Mouse (Mus musculus) stomach, embryonic 15.5 days (tissue): Measurements from ENCODE around the gene Tbc1d4. TPM values are rescaled to one million over a fixed set of nuclear protein-coding genes. Genes with fewer than 3 reads are reported as not detected.

Experiments used
- ATAC-seq: fragments of 200-750 bp; cut with Nextera tagmentation; 2 replicates; pipeline ENCODE4 v1.8.0; 2017; ENCODE audit warnings: low read depth, moderate number of reproducible peaks, moderate TSS enrichment; ENCODE audit not compliant: insufficient read depth, low FRiP score
- H3K27ac ChIP-seq: fragments of 300-500 bp; sonication (generic); 2 replicates; pipeline ENCODE4 v1.5.1; 2015; ENCODE audit warnings: mild to moderate bottlenecking, inconsistent platforms
- H3K27me3 ChIP-seq: fragments of 300-500 bp; sonication (generic); replicated peaks from 2 replicates; pipeline ENCODE4 v1.6.1; 2015; ENCODE audit warnings: inconsistent platforms
- H3K36me3 ChIP-seq: fragments of 300-500 bp; sonication (generic); 2 replicates; pipeline ENCODE4 v1.6.1; 2015; ENCODE audit warnings: inconsistent platforms
- H3K4me1 ChIP-seq: fragments of 300-500 bp; sonication (generic); 2 replicates; pipeline ENCODE4 v1.6.1; 2015; ENCODE audit warnings: inconsistent platforms
- H3K4me2 ChIP-seq: fragments of 300-500 bp; sonication (generic); 2 replicates; pipeline ENCODE4 v1.6.1; 2015; ENCODE audit warnings: mild to moderate bottlenecking, inconsistent platforms
- H3K4me3 ChIP-seq: fragments of 300-500 bp; sonication (generic); replicated peaks from 2 replicates; pipeline ENCODE4 v1.5.1; 2015; ENCODE audit warnings: inconsistent platforms
- H3K9ac ChIP-seq: fragments of 300-500 bp; sonication (generic); 2 replicates; pipeline ENCODE4 v1.6.1; 2015; ENCODE audit warnings: inconsistent platforms
- H3K9me3 ChIP-seq: fragments of 300-500 bp; sonication (generic); 2 replicates; pipeline ENCODE4 v1.6.1; 2016; ENCODE audit warnings: inconsistent platforms
- WGBS: fragments of 180-500 bp; shearing (Covaris S2); methylation state at CpG from one replicate; pipeline ENCODE4 v1.1.7; 2015; 5-methylcytosine and 5-hydroxymethylcytosine counted together
- polyA plus RNA-seq: library from polyadenylated mRNA; unstranded; fragments of >200 nt; fragmentation: Nextera tagmentation; extraction: Ambion mirVana; gene quantifications from 2 replicates; pipeline ENCODE4 v1.2.1, GENCODE M21; 2015

Tbc1d4 gene
- polyA plus RNA-seq, 1 experiment from 2014 or later, result 10.3 TPM

DNA sequence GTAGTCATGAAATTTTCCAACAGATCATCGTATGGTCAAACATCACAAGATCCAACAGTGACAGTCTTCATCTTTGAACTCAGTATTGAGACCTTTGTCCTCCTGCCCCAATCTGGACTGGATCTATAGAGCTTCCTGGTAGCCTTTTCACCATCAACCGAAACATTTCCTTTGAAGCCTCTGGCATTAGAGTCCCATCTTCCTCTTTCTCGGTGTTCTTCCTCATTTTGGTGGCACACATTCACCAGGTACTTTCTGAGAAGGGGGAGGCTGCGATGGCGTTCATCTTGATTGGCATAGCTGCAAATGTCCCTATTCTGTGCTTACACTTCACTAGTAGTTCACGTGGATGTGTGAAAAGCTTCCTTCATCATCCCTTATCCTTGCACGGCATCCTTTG is 127.8 kb downstream of the Tbc1d4 start:
- H3K9ac ChIP-seq, result no peak overlapping the region
- no peaks in the 10 kb centered on the region for H3K9me3 ChIP-seq
- H3K4me3 ChIP-seq, result no peak overlapping the region
- H3K27me3 ChIP-seq, result no peaks in the 10 kb centered on the region
- H3K4me1 ChIP-seq, result no peaks in the 10 kb centered on the region
- no peak overlapping the region for H3K27ac ChIP-seq
- no peaks in the 10 kb centered on the region for H3K36me3 ChIP-seq
- no peak overlapping the region for H3K4me2 ChIP-seq
- ATAC-seq, result no peak
- 84% methylated on average over 7 of the region's 7 CpGs for WGBS

DNA sequence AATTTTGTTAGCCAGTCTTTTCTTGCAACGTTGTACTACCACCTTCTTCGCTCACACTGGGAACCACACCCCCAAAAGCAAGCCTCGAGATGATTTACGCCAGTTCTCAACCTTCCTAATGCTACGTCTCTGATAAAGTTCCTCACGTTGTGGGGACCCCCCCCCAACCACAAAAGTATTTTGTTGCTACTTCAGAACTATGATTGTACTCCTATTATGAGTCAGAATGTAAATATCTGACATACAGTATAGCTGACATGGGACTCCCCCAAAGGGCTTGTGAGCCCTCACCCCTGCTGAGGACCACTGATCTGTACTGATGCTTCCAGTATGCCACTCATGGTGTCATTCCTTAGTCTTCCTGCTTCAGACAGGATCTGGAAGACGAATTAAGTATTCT is 128.4 kb downstream of the Tbc1d4 start:
- Histone ChIP-seq H3K27ac (no peak overlapping the region), H3K9me3 (no peaks in the 10 kb centered on the region), H3K9ac (no peak overlapping the region), H3K4me3 (no peak overlapping the region), H3K36me3 (no peaks in the 10 kb centered on the region), H3K4me1 (no peaks in the 10 kb centered on the region), H3K4me2 (no peak overlapping the region), H3K27me3 (no peaks in the 10 kb centered on the region)
- no peak for ATAC-seq
- 83% methylated on average over 7 of the region's 7 CpGs for WGBS

- WGBS, result 62% methylated on average over 5 of the region's 5 CpGs
- no peaks in the 10 kb centered on the region for H3K9me3 ChIP-seq
- no peaks in the 10 kb centered on the region for H3K36me3 ChIP-seq
- H3K27ac ChIP-seq, result no peak overlapping the region
- no peak for ATAC-seq
- H3K4me1 ChIP-seq, result no peaks in the 10 kb centered on the region
- H3K4me2 ChIP-seq, result no peak overlapping the region
- no peak overlapping the region for H3K9ac ChIP-seq
- no peak overlapping the region for H3K4me3 ChIP-seq
- no peaks in the 10 kb centered on the region for H3K27me3 ChIP-seq
Measured at GRCm38 (mm10) chr14:101477827-101478220, 131.2 kb downstream of the Tbc1d4 start.

DNA sequence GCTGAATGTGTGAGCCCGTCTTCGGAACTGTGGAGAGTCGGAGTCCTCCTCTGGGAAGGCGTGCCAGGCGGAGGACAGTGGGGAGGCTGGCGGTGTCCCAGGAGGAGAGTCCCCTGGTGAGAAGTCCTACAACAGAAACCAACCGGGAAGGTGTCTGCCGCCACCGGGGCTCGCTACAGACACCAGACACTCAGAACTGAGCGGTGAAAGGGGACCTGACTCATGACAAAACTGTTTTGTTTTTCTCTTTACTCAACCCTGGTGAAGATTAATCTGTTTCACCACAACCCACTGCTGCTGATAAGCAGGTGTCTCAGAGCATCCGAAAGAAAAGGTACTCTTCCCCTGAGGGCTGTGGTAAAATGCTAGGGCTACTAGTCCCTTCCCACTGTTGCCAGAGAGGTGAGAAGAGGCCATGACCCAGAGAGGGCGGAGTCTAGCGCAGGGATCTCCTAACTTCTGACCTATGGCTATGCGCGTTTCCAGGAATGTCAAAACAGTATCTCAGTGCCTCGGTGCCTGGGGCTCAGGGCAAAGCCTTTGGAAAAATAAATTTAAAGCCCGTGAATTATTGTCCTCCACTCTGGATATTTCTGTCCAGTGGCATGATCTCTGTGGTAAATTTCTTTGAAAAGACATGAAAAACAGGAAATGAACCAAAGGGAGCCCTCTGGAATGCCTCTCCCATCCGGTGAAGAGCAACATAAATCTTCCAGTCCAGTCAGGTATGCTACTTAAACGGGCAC is 131.7 kb downstream of the Tbc1d4 start:
- Histone ChIP-seq H3K4me2 (no peak overlapping the region), H3K36me3 (no peaks in the 10 kb centered on the region), H3K4me3 (no peak overlapping the region), H3K9me3 (no peaks in the 10 kb centered on the region), H3K27me3 (no peaks in the 10 kb centered on the region), H3K9ac (no peak overlapping the region), H3K27ac (no peak overlapping the region), H3K4me1 (no peaks in the 10 kb centered on the region)
- no peak for ATAC-seq
- 59% methylated on average over 20 of the region's 20 CpGs for WGBS

- 74% methylated on average over 5 of the region's 5 CpGs for WGBS
- Histone ChIP-seq H3K27ac (no peak overlapping the region), H3K36me3 (no peaks in the 10 kb centered on the region), H3K27me3 (no peaks in the 10 kb centered on the region), H3K4me2 (no peak overlapping the region), H3K4me1 (no peaks in the 10 kb centered on the region), H3K9ac (no peak overlapping the region), H3K4me3 (no peak overlapping the region), H3K9me3 (no peaks in the 10 kb centered on the region)
- no peak for ATAC-seq
Measured at GRCm38 (mm10) chr14:101469475-101470093, 139.4 kb downstream of the Tbc1d4 start.

DNA sequence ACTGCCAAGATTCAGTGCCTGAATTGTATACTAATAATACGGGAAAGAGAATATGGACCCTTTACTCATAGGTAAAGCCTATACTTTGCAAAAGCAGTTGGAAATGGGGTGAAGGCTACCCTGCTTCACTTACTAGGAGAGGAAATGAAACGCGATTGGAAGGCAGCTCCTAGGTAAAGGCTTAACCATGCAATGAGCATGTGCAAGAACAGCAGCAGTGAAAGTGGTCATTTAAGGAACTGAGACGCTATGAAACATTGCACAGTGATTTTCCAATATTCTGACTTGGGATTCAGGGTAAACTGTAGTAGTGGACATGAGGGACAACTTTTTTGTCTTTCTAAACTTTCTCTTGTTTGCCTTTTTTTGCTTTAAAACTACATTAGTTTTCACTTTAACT is 140.8 kb downstream of the Tbc1d4 start:
- no peak overlapping the region for H3K27ac ChIP-seq
- 88% methylated on average over 4 of the region's 4 CpGs for WGBS
- H3K36me3 ChIP-seq, result no peaks in the 10 kb centered on the region
- no peaks in the 10 kb centered on the region for H3K9me3 ChIP-seq
- no peaks in the 10 kb centered on the region for H3K27me3 ChIP-seq
- H3K4me3 ChIP-seq, result no peak overlapping the region
- ATAC-seq, result no peak
- no peak overlapping the region for H3K9ac ChIP-seq
- H3K4me1 ChIP-seq, result no peaks in the 10 kb centered on the region
- H3K4me2 ChIP-seq, result no peak overlapping the region

DNA sequence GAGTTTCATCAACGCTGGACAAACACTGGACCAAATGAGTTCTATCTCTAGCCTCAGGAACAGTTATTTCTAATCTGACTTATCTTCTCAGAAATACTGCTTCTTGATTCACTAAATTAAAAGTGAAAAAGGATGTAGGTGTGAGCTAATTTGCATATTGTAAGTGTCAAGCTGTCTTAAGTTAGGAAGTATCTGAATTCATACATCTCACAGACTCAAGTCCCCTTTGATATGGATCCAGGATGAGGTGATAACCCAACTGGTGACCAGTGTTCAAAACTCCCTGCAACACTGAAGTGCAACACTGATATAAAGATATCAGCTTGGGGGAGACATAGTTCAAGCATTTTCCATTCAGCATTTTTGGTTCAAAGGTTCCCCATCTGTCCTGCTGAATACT is 141.5 kb downstream of the Tbc1d4 start:
- no peak overlapping the region for H3K4me2 ChIP-seq
- H3K9me3 ChIP-seq, result no peaks in the 10 kb centered on the region
- H3K27me3 ChIP-seq, result no peaks in the 10 kb centered on the region
- H3K36me3 ChIP-seq, result no peaks in the 10 kb centered on the region
- WGBS, result 87% methylated on average over 1 of the region's 1 CpGs
- no peak overlapping the region for H3K27ac ChIP-seq
- ATAC-seq, result no peak
- no peaks in the 10 kb centered on the region for H3K4me1 ChIP-seq
- H3K9ac ChIP-seq, result no peak overlapping the region
- H3K4me3 ChIP-seq, result no peak overlapping the region

DNA sequence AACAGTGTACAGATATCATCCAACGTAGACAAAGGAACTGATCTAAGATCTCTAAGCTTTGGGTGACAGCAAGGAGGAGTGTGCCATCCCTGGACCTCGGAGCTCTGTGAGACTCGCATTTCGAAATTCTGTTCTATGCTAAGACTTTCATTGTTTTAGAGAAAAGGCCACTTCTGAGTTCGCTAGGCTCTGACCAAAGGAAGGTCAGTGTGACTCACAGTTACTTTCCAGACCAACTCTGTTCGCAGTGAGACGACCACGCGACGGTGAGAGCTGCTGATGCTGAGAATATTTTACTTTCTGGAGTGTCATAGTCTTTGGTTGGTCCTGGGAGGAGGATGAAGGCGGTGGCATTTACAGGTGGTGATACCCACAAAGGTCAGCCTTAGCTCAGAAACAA is 142.5 kb downstream of the Tbc1d4 start:
- whole genome bisulfite sequencing, result 88% methylated on average over 11 of the region's 11 CpGs
- no peaks in the 10 kb centered on the region for H3K9me3 ChIP-seq
- H3K4me3 ChIP-seq, result no peak overlapping the region
- no peaks in the 10 kb centered on the region for H3K36me3 ChIP-seq
- no peak overlapping the region for H3K27ac ChIP-seq
- H3K4me1 ChIP-seq, result no peaks in the 10 kb centered on the region
- H3K9ac ChIP-seq, result no peak overlapping the region
- no peak for ATAC-seq
- H3K27me3 ChIP-seq, result no peaks in the 10 kb centered on the region
- no peak overlapping the region for H3K4me2 ChIP-seq

- 64% methylated on average over 3 of the region's 3 CpGs for WGBS
- no peaks in the 10 kb centered on the region for H3K9me3 ChIP-seq
- no peak for ATAC-seq
- no peak overlapping the region for H3K9ac ChIP-seq
- H3K36me3 ChIP-seq, result no peaks in the 10 kb centered on the region
- no peaks in the 10 kb centered on the region for H3K4me1 ChIP-seq
- no peak overlapping the region for H3K4me3 ChIP-seq
- no peak overlapping the region for H3K27ac ChIP-seq
- no peak overlapping the region for H3K4me2 ChIP-seq
- H3K27me3 ChIP-seq, result no peaks in the 10 kb centered on the region
Measured at GRCm38 (mm10) chr14:101465893-101466292, 143.1 kb downstream of the Tbc1d4 start.

GRCm38 (mm10) chr14:101460768-101461167 is 148.2 kb downstream of the Tbc1d4 start:
- Histone ChIP-seq H3K9ac (no peak overlapping the region), H3K36me3 (no peaks in the 10 kb centered on the region), H3K27me3 (no peaks in the 10 kb centered on the region), H3K27ac (no peak overlapping the region), H3K4me1 (no peaks in the 10 kb centered on the region), H3K9me3 (no peaks in the 10 kb centered on the region), H3K4me2 (no peak overlapping the region), H3K4me3 (no peak overlapping the region)
- WGBS, result 17% methylated on average over 6 of the region's 6 CpGs
- ATAC-seq, result no peak

GRCm38 (mm10) chr14:101452915-101453314 is 156.1 kb downstream of the Tbc1d4 start:
- ATAC-seq, result no peak
- Histone ChIP-seq H3K4me2 (no peak overlapping the region), H3K36me3 (no peaks in the 10 kb centered on the region), H3K4me1 (no peaks in the 10 kb centered on the region), H3K27me3 (no peaks in the 10 kb centered on the region), H3K27ac (no peak overlapping the region), H3K9me3 (no peaks in the 10 kb centered on the region), H3K4me3 (no peak overlapping the region), H3K9ac (no peak overlapping the region)
- WGBS, result 73% methylated on average over 6 of the region's 6 CpGs

GRCm38 (mm10) chr14:101447857-101448256 is 161.1 kb downstream of the Tbc1d4 start:
- WGBS, result 70% methylated on average over 4 of the region's 4 CpGs
- no peak overlapping the region for H3K27ac ChIP-seq
- no peak for ATAC-seq
- H3K4me1 ChIP-seq, result no peaks in the 10 kb centered on the region
- H3K9ac ChIP-seq, result no peak overlapping the region
- H3K27me3 ChIP-seq, result no peaks in the 10 kb centered on the region
- no peak overlapping the region for H3K4me2 ChIP-seq
- no peaks in the 10 kb centered on the region for H3K36me3 ChIP-seq
- no peak overlapping the region for H3K4me3 ChIP-seq
- no peaks in the 10 kb centered on the region for H3K9me3 ChIP-seq
